Mouse (Mus musculus) embryonic fibroblast, embryonic 13.5 days (primary cell): Measurements from ENCODE around the gene Hist2h2be. TPM values are rescaled to one million over a fixed set of nuclear protein-coding genes. Genes with fewer than 3 reads are reported as not detected.
A peak's percentile ranks its signal among the peaks of the same experiment; 100 is the strongest.

Experiments used
- H3K27ac ChIP-seq: 2 replicates; pipeline ENCODE4 v1.5.1; 2012; ENCODE audit warnings: low read length, control low read depth, inconsistent platforms; ENCODE audit not compliant: insufficient read depth
- H3K4me1 ChIP-seq: 2 replicates; pipeline ENCODE4 v1.6.1; 2011; ENCODE audit warnings: low read length; ENCODE audit not compliant: control insufficient read depth, insufficient read depth
- H3K4me3 ChIP-seq: 2 replicates; pipeline ENCODE4 v1.5.1; 2011; ENCODE audit warnings: mild to moderate bottlenecking, control low read depth, low read length; ENCODE audit not compliant: insufficient read depth
- CTCF ChIP-seq: IDR thresholded peaks from 2 replicates; pipeline ENCODE4 v1.5.1; 2011; ENCODE audit warnings: mild to moderate bottlenecking, control low read depth, low read length, moderate library complexity, borderline replicate concordance; ENCODE audit not compliant: insufficient read depth
- POLR2A ChIP-seq: IDR thresholded peaks from 2 replicates; pipeline ENCODE4 v1.6.1; 2011; ENCODE audit warnings: low read depth, mild to moderate bottlenecking, control low read depth, low read length, moderate library complexity
- polyA plus RNA-seq: library from polyadenylated mRNA; stranded (reverse); fragments of >200 nt; gene quantifications from 2 replicates; pipeline ENCODE4 v1.2.4, GENCODE M21; 2011; ENCODE audit warnings: low read depth; ENCODE audit not compliant: missing spikeins, insufficient read length

Gene Hist2h2be
- polyA plus RNA-seq, 1 experiment, result 1.2 TPM

DNA sequence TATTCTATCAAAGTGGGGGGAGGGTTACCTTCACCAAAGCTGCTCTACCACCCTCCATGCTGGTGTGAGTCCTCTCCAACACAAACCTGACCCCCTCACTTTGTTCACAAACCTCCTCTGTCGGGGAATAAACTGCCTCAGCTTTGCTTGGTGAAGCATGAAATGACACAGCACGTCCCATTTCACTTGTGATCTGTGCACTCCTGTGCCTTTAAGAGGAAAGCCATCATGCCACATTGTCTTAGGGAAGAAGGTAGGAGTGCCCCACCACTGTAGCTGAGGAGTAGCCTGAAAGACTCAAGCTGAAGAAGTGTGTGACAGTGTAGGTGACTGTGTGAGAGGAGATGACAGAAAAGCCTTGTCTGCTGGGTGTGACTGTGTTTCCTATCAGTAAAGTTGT is 4.5 kb downstream of the Hist2h2be start:
- H3K27ac ChIP-seq, result no peak overlapping the region
- H3K4me3 ChIP-seq, result no peak overlapping the region
- H3K4me1 ChIP-seq, result peaks cover 10% of the 10 kb centered on the region
- no peak for TF ChIP-seq POLR2A
- TF ChIP-seq CTCF, result no peak

DNA sequence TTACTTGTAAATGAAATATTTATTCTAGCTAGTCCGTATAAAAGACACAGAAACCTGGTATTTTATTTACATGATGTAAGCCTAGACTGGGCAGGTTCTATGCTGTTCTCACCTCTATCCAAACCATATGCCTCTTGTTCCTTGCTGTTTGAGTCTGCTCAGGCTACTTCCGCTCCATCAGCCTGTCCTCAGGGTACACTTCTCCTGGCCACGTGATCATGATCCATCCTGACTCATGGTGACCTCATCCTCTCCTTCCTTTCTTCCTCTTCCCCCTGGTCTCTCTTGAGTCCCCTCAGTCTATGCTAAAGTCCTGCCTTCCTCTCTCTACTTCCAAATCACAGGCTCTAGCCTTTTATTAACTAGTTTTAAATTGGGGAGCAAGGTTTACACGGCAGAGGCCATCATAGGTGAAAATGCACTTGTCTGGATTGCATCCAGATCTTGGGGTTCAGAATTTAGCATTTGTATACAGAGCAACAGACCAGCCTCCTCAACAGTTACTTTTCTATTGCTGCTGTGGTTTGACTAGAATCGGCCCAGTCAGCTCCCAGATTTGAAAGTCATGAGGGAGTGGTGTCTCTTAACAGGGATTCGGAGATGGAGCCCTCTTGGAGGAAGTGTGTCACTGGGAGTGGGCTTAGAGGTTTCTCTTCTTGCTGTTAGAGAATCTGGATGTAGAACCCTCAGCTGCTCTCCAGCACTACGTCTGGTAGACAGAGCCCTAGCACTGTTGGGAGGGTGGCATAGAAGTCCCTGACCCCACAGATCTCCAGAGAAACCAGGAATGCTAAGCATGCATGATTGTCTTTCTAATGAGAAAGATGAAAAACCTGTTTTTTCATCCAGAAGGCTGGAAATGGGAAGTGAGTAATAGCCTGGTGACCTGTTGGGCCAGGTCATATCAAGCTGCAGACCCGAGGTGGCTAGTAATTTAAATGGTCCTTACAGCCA is 6.1 kb downstream of the Hist2h2be start:
- H3K27ac ChIP-seq, result peak overlapping the region; percentile 57
- H3K4me1 ChIP-seq, result peaks cover 8% of the 10 kb centered on the region
- no peak for TF ChIP-seq POLR2A
- TF ChIP-seq CTCF, result no peak
- no peak overlapping the region for H3K4me3 ChIP-seq

DNA sequence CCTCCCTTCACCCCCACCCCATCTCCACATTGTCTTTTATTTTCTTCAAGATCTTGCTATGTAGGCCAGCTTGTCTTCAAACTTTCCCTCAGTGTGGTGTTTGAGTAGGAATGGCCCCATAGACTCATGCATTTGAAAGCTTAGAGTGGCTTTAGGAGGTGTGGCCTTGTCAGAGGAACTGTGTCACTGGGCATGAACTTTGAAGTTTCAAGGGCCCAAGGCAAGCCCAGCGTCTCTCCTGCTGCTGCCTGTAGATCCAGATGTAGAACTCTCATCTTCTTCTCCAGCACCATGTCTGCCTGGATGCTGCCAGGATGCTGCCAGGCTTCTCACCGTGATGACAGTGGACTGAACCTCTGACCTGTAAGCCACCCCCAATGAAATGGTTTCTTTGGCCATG is 7.9 kb downstream of the Hist2h2be start:
- Histone ChIP-seq H3K4me3 (no peak overlapping the region), H3K4me1 (peaks cover 8% of the 10 kb centered on the region)
- TF ChIP-seq CTCF, result no peak
- TF ChIP-seq POLR2A, result no peak

DNA sequence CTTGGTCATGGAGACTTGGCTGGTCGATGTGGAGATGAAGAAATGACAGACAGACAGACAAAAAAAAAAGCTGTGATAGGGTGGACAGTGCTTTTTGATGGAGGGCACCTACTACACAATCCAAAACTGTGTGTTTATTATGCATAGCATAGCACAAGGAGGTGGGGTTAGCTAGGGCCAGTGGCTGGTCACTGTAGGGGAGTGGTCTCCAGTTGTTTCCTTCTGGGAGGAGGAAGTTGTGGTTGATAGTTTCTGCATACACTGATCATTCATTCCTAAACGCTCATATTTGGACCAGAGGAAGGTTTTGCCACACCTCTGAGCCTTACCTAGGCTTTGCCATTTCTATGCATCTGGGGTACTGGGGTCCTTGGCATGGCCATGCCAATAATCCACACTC is 9.5 kb downstream of the Hist2h2be start:
- Histone ChIP-seq H3K27ac (no peak overlapping the region), H3K4me1 (peaks cover 8% of the 10 kb centered on the region), H3K4me3 (no peak overlapping the region)
- TF ChIP-seq POLR2A (no peak), CTCF (no peak)

More for the DNA sequence above, 7.9 kb downstream of the Hist2h2be start:
- no peak overlapping the region for H3K27ac ChIP-seq

DNA sequence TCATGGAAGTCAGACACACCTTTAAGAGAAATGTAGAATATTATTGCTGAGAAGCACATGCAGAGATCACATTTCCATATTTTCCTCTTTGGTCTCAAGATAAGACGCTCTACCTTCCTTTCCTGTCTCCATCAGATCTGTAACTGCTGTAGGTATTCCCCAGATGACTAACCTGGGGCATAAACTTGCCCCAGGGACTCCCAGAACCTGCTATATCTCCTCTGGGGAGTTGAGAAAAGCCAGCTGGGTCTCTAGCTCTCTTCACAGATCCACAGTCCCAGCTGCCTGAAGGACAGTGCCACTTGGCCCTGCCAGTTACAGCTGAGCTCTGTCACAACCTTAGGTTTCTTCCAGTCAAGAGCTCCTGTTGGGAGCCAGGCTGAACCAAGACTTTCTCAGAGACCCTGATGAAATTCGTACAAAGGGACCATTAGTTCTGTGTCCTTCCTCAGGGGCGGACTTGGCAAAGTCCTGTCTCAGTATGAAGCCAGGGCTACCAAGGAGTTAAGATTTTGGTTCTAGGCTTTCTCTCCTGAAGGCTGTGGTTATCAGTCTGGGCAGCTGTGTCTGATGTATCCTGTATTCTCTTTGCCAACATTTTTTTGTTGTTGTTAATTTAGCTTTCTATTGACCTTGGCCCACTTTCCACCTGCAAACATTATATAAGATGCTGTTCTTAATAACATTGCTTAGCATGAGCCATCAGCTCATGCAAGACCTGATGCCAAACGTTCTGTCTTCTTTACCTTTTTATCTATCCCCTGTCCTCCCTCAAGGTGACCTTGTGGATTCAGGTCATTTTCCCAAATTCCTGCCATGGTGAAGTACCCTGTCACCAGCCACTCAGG is 10.2 kb downstream of the Hist2h2be start:
- Histone ChIP-seq H3K4me1 (peaks cover 8% of the 10 kb centered on the region), H3K27ac (no peak overlapping the region), H3K4me3 (no peak overlapping the region)
- TF ChIP-seq POLR2A (no peak), CTCF (no peak)

DNA sequence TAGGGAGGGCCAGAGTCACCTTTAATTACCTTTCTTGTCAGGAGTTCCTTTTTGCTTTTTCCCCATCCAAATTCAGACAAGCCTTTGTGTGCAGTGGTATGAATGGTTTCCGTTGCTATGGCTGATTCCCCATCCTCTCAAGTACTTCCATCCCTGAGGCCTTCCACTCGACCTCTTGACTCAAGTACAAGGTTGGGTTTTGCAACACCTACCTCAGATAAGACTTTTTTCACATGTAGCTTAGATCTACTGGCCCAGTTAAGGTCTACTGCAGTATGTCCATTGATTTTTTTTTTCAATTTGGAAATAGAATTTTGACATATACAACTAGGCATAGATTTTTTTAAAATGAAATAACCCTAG is 10.8 kb downstream of the Hist2h2be start:
- no peak for TF ChIP-seq CTCF
- TF ChIP-seq POLR2A, result no peak
- Histone ChIP-seq H3K4me3 (no peak overlapping the region), H3K27ac (no peak overlapping the region), H3K4me1 (peaks cover 9% of the 10 kb centered on the region)

DNA sequence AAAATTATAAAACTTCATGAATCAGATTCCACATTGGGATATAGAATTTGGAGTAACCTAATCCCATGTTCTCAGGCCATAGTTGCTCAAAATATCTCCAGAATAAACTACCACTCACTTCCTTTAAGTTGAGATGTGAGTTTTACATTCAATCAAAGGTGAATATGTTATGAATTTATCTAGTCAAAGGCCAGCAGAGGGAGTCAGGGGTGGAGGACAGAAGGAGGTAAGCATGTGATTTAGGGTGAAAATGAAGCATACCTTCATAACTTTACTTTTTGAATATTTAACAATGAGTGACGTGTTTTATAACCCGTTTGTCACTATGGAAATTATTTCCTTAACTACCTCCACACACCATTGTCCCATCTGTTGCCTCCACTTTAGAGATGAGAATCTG is 14.0 kb downstream of the Hist2h2be start:
- Histone ChIP-seq H3K27ac (no peak overlapping the region), H3K4me3 (no peak overlapping the region), H3K4me1 (peaks cover 3% of the 10 kb centered on the region; the same call in 1 of the 2 replicates)
- no peak for TF ChIP-seq CTCF
- TF ChIP-seq POLR2A, result no peak

DNA sequence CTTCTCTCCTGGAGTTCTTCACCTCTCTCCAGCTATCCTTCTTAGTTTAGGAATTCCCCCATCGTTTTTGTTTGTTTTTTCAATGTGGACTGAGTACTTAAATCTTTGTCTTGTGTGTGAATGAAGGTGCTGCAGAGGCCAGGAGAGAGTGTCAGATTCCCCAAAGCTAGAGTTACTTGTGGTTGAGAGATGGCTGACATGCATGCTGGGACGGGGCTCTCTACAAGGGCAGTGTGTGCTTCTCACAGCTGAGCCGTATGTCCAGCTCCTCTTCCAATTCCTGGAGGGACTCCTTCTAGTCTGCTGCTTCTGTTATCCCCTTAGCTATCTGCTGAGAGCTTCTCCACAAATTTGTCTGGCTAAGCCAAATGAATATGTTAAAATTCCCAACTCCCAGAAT is 14.9 kb downstream of the Hist2h2be start:
- no peak overlapping the region for H3K4me3 ChIP-seq
- no peak for TF ChIP-seq POLR2A
- peaks cover 3% of the 10 kb centered on the region; the same call in 1 of the 2 replicates for H3K4me1 ChIP-seq
- H3K27ac ChIP-seq, result no peak overlapping the region

DNA sequence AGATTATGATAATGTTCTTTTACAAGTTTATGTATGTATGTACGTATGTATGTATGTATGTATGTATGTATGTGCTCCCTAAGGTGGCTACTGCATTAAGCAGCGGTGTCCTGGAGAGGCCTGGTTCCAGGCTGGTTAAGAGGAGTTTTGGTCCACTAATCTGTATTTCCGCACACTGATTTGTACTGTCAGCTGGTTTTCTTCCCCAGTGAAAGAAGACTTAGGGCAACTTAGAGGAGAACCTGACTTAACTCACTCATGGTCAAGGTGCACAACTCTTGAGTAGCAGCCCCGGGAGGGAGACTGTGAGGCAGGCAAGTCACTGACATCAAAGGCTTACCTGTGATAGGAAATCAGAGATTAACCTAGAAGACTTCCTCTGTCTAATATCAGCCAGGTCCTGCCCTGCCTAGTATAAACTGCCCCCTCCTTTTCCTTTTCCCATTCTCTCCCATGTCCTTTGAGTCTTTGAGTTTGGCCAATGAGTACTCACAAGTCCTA is 16.0 kb downstream of the Hist2h2be start:
- peaks cover 3% of the 10 kb centered on the region; the same call in 1 of the 2 replicates for H3K4me1 ChIP-seq
- no peak overlapping the region for H3K27ac ChIP-seq
- peak overlapping the region; percentile 55 for H3K4me3 ChIP-seq
- TF ChIP-seq POLR2A, result no peak
- TF ChIP-seq CTCF, result no peak
